Mouse (Mus musculus): ENCODE data around the gene Zbtb38. TPM values are rescaled to one million over a fixed set of nuclear protein-coding genes. Genes with fewer than 3 reads are reported as not detected.
"Not testable (repeated sequence)": the region's sequence is repeated elsewhere in the genome, so short reads cannot be mapped to it uniquely, and the experiment has no call there.

The Zbtb38 gene
- polyA plus RNA-seq, 1 experiment from 2014 or later = 51.0 TPM

- WGBS = 61% methylated on average over 6 of the region's 6 CpGs
- H3K36me3 ChIP-seq = no peaks in the 10 kb centered on the region
Observed at GRCm38 (mm10) chr9:96652763-96653162, 99.9 kb downstream of the Zbtb38 start.

GRCm38 (mm10) chr9:96650807-96651206 is 101.8 kb downstream of the Zbtb38 start:
- Histone ChIP-seq H3K4me1 (no peaks in the 10 kb centered on the region), H3K27ac (replicated peaks) (no peak overlapping the region), H3K4me3 (no peak overlapping the region), H3K9ac (replicated peaks) (no peak overlapping the region), H3K4me2 (replicated peaks) (no peak overlapping the region), H3K9me3 (no peaks in the 10 kb centered on the region), H3K36me3 (no peaks in the 10 kb centered on the region), H3K27me3 (no peaks in the 10 kb centered on the region)
- ATAC-seq (replicated peaks) = no peak
- 94% methylated on average over 7 of the region's 7 CpGs for WGBS

More at GRCm38 (mm10) chr9:96652763-96653162, 99.9 kb downstream of the Zbtb38 start:
- Histone ChIP-seq H3K9ac (replicated peaks) (no peak overlapping the region), H3K27ac (replicated peaks) (no peak overlapping the region), H3K4me2 (replicated peaks) (no peak overlapping the region), H3K27me3 (no peaks in the 10 kb centered on the region), H3K4me1 (no peaks in the 10 kb centered on the region), H3K4me3 (no peak overlapping the region), H3K9me3 (no peaks in the 10 kb centered on the region)
- ATAC-seq (replicated peaks) = no peak

- ATAC-seq (replicated peaks) = no peak
- 71% methylated on average over 9 of the region's 9 CpGs for WGBS
Observed at GRCm38 (mm10) chr9:96649924-96650323, 102.7 kb downstream of the Zbtb38 start.

GRCm38 (mm10) chr9:96649362-96649761 is 103.3 kb downstream of the Zbtb38 start:
- Histone ChIP-seq H3K27me3 (no peaks in the 10 kb centered on the region), H3K36me3 (no peaks in the 10 kb centered on the region), H3K27ac (replicated peaks) (no peak overlapping the region), H3K9me3 (no peaks in the 10 kb centered on the region), H3K4me1 (no peaks in the 10 kb centered on the region), H3K9ac (replicated peaks) (no peak overlapping the region), H3K4me2 (replicated peaks) (no peak overlapping the region), H3K4me3 (no peak overlapping the region)
- WGBS = 88% methylated on average over 4 of the region's 4 CpGs
- no peak for ATAC-seq (replicated peaks)

More at GRCm38 (mm10) chr9:96649924-96650323, 102.7 kb downstream of the Zbtb38 start:
- no peaks in the 10 kb centered on the region for H3K9me3 ChIP-seq
- no peak overlapping the region for H3K4me3 ChIP-seq
- no peaks in the 10 kb centered on the region for H3K27me3 ChIP-seq
- no peak overlapping the region for H3K27ac ChIP-seq (replicated peaks)
- H3K36me3 ChIP-seq = no peaks in the 10 kb centered on the region
- H3K4me2 ChIP-seq (replicated peaks) = no peak overlapping the region
- no peaks in the 10 kb centered on the region for H3K4me1 ChIP-seq
- H3K9ac ChIP-seq (replicated peaks) = no peak overlapping the region

- H3K4me3 ChIP-seq = no peak overlapping the region
- no peak overlapping the region for H3K9ac ChIP-seq (replicated peaks)
- 60% methylated on average over 2 of the region's 2 CpGs for whole genome bisulfite sequencing
- H3K27me3 ChIP-seq = no peaks in the 10 kb centered on the region
- H3K27ac ChIP-seq (replicated peaks) = no peak overlapping the region
- H3K9me3 ChIP-seq = no peaks in the 10 kb centered on the region
- no peaks in the 10 kb centered on the region for H3K36me3 ChIP-seq
- ATAC-seq (replicated peaks) = no peak
- no peaks in the 10 kb centered on the region for H3K4me1 ChIP-seq
- H3K4me2 ChIP-seq (replicated peaks) = no peak overlapping the region
Observed at GRCm38 (mm10) chr9:96646668-96647295, 105.8 kb downstream of the Zbtb38 start.

GRCm38 (mm10) chr9:96644840-96645239 is 107.8 kb downstream of the Zbtb38 start:
- no peaks in the 10 kb centered on the region for H3K4me1 ChIP-seq
- H3K9me3 ChIP-seq = no peaks in the 10 kb centered on the region
- no peaks in the 10 kb centered on the region for H3K36me3 ChIP-seq
- no peak overlapping the region for H3K27ac ChIP-seq (replicated peaks)
- no peak overlapping the region for H3K4me2 ChIP-seq (replicated peaks)
- ATAC-seq (replicated peaks) = no peak
- H3K4me3 ChIP-seq = no peak overlapping the region
- WGBS = 85% methylated on average over 2 of the region's 2 CpGs
- H3K27me3 ChIP-seq = no peaks in the 10 kb centered on the region
- H3K9ac ChIP-seq (replicated peaks) = no peak overlapping the region

- not testable (repeated sequence) for ATAC-seq (replicated peaks); H3K27ac ChIP-seq (replicated peaks); H3K4me1 ChIP-seq; H3K9me3 ChIP-seq; H3K36me3 ChIP-seq; H3K4me3 ChIP-seq; H3K27me3 ChIP-seq; H3K4me2 ChIP-seq (replicated peaks); H3K9ac ChIP-seq (replicated peaks)
- 92% methylated on average over 3 of the region's 3 CpGs for WGBS
Observed at GRCm38 (mm10) chr9:96644002-96644401, 108.6 kb downstream of the Zbtb38 start.

- 77% methylated on average over 7 of the region's 7 CpGs for whole genome bisulfite sequencing
- Histone ChIP-seq H3K4me2 (replicated peaks) (no peak overlapping the region), H3K4me1 (no peaks in the 10 kb centered on the region), H3K36me3 (no peaks in the 10 kb centered on the region), H3K9ac (replicated peaks) (no peak overlapping the region), H3K9me3 (no peaks in the 10 kb centered on the region), H3K4me3 (no peak overlapping the region), H3K27ac (replicated peaks) (no peak overlapping the region), H3K27me3 (no peaks in the 10 kb centered on the region)
- no peak for ATAC-seq (replicated peaks)
Observed at GRCm38 (mm10) chr9:96639451-96639850, 113.2 kb downstream of the Zbtb38 start.

- H3K4me3 ChIP-seq = no peak overlapping the region
- no peak overlapping the region for H3K9ac ChIP-seq (replicated peaks)
- no peak for ATAC-seq (replicated peaks)
- no peaks in the 10 kb centered on the region for H3K4me1 ChIP-seq
- no peaks in the 10 kb centered on the region for H3K9me3 ChIP-seq
- no peak overlapping the region for H3K27ac ChIP-seq (replicated peaks)
- no peak overlapping the region for H3K4me2 ChIP-seq (replicated peaks)
- 87% methylated on average over 7 of the region's 7 CpGs for WGBS
- no peaks in the 10 kb centered on the region for H3K36me3 ChIP-seq
- no peaks in the 10 kb centered on the region for H3K27me3 ChIP-seq
Observed at GRCm38 (mm10) chr9:96638508-96638907, 114.1 kb downstream of the Zbtb38 start.

- H3K36me3 ChIP-seq = no peaks in the 10 kb centered on the region
- ATAC-seq (replicated peaks) = no peak
- no peaks in the 10 kb centered on the region for H3K9me3 ChIP-seq
- no peak overlapping the region for H3K27ac ChIP-seq (replicated peaks)
- H3K4me1 ChIP-seq = no peaks in the 10 kb centered on the region
- no peak overlapping the region for H3K4me3 ChIP-seq
- no peaks in the 10 kb centered on the region for H3K27me3 ChIP-seq
- H3K4me2 ChIP-seq (replicated peaks) = no peak overlapping the region
- no peak overlapping the region for H3K9ac ChIP-seq (replicated peaks)
- 67% methylated on average over 7 of the region's 7 CpGs for WGBS
Observed at GRCm38 (mm10) chr9:96637157-96637548, 115.5 kb downstream of the Zbtb38 start.

GRCm38 (mm10) chr9:96636423-96637156 is 116.0 kb downstream of the Zbtb38 start:
- Histone ChIP-seq H3K4me3 (no peak overlapping the region), H3K36me3 (no peaks in the 10 kb centered on the region), H3K27me3 (no peaks in the 10 kb centered on the region), H3K9me3 (no peaks in the 10 kb centered on the region), H3K27ac (replicated peaks) (no peak overlapping the region), H3K4me2 (replicated peaks) (no peak overlapping the region), H3K4me1 (peaks cover 3% of the 10 kb centered on the region; the same call in 1 of the 2 replicates), H3K9ac (replicated peaks) (no peak overlapping the region)
- 45% methylated on average over 9 of the region's 9 CpGs for WGBS
- no peak for ATAC-seq (replicated peaks)

- H3K9me3 ChIP-seq = no peaks in the 10 kb centered on the region
- no peak overlapping the region for H3K4me2 ChIP-seq (replicated peaks)
- H3K27me3 ChIP-seq = no peaks in the 10 kb centered on the region
- no peak overlapping the region for H3K9ac ChIP-seq (replicated peaks)
- H3K4me1 ChIP-seq = peaks cover 4% of the 10 kb centered on the region; the same call in 1 of the 2 replicates
- H3K36me3 ChIP-seq = no peaks in the 10 kb centered on the region
- no peak overlapping the region for H3K27ac ChIP-seq (replicated peaks)
- no peak overlapping the region for H3K4me3 ChIP-seq
- no peak for ATAC-seq (replicated peaks)
- WGBS = 72% methylated on average over 3 of the region's 3 CpGs
Observed at GRCm38 (mm10) chr9:96635899-96636298, 116.7 kb downstream of the Zbtb38 start.

Measured in forebrain, embryonic 15.5 days (tissue).